Mouse (Mus musculus): ENCODE results near the gene Gm12117.

Gm12117 gene

DNA sequence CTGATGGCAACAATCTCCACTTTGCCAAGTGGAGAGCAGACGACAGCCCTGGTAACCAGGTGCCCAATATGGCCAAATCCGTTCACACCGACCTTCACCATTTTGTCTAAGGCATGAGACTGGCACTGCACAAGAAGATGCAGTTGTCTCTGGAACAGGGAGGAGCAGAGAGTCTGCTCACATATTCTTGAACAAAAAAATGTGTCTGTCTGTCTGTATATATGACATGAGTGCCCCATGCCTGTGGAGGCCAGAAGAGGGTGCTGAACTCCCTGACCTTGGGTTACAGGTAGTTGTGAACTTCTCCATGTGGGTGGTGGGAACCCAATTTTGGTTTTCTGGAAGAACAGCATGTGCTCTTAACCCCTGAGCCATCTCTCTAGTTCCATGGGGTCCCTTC lies at the start of gene Gm12117:
Gm12117 (minus strand) TSS at position 101 of the 400 bp plus-strand sequence.
- DNase-seq, result no peak

GRCm38 (mm10) chr11:33319006-33319611 lies 42.6 kb upstream of the Gm12117 start:
- DNase-seq, result no peak

DNA sequence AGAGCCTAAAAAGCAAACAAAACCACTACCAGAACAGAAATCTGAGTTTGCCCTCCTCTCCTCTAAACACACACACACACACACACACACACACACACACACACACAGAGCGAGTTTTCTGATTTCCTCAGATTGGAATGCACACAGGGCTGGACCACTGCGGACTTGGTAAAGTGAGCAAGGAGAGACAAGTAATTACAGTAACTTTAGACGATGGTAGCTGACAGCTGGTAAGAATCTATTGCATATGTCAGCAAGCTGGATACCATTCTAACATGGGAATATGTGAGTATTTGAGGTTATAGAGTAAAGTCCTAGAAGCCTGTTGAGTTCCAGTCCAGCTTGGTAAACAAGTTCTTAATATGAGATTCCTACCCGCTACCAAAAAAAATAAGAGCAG lies 33.0 kb upstream of the Gm12117 start:
- no peak for DNase-seq

GRCm38 (mm10) chr11:33300859-33301258 lies 24.3 kb upstream of the Gm12117 start:
- DNase-seq, result no peak

GRCm38 (mm10) chr11:33299371-33299770 lies 22.8 kb upstream of the Gm12117 start:
- DNase-seq, result no peak

- DNase-seq, result no peak
These were observed 20.6 kb upstream of the Gm12117 start for GRCm38 (mm10) chr11:33297121-33297520.

GRCm38 (mm10) chr11:33295422-33295821 lies 18.9 kb upstream of the Gm12117 start:
- DNase-seq, result no peak

- no peak for DNase-seq
These were observed 17.5 kb upstream of the Gm12117 start for GRCm38 (mm10) chr11:33294063-33294462.

DNA sequence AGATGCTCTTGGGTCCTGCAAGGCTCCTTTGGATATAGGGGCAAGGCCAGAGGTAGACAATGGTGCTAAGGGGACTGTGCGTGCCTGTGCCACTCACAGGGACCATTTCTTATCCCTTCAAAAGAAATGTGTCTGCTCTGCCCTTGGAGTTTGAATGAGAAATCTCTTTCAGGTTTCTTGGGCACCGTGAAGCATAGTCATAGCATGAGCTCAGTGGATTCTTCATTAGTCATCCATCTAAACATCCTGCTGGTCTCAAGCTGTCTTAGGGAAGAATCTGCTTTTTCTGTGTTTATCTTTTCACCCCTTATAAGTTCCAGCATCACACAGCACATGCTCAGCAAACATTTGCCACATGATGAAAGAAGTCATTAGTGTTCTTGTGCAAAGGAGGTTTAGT lies 2.0 kb upstream of the Gm12117 start:
- DNase-seq, result no peak

DNA sequence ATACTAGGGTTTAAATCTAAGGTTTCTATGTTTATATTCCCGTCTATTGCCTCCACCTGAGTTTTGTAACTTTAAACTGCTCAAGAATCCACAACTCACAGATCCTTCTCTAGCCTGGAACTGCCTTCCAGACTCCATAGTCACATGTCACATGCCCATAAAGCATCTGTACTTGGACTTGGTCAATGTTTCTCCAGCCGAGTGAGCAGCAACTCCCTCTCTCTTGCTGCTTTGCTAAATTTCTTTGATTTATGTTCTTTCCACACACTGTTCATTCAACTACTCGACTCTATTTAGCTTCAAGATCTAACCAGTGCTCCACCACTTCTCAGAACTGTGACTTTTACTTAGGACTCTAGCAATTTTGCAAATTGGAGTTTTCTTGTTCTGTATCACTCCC lies 1.7 kb downstream of the Gm12117 start:
- no peak for DNase-seq

DNA sequence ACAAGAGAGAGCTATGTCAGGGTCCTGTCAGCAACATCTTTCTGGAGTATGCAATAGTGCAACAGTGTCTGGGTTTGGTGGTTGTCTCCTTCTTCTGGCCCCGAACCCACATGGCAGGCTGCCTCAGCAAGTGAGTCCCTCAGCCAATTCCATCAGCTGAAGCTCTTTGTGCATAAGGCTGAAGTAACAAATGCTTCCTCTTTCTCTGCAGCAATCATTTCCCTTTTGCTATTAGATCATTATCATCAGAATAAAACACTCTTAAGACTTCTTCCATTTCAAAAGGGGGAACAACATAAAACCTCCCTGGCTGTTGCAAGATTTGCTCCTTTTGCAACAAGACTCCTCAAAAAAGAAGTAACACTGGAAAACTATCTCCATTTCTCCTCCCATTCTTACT lies 2.2 kb downstream of the Gm12117 start:
- no peak for DNase-seq

DNA sequence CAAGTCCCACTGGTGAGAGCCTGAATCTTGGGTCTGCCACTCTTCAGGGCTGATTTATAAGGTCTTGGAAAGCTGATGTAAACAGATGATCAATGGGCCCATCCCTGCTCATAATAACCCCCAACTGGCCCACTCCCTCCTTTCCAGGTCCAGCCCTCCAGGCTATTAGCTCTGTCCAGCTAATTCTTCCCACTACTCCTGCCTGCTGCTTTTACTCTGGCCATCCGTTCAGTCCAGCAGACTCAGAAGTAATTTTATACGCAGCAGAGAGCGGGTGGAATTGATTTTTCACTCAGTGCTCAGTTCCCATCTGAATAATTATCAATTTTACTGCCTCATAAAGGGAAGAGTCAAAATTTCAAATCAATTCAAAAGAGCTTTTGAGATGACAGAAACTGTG lies 36.2 kb downstream of the Gm12117 start:
- DNase-seq, result no peak

DNA sequence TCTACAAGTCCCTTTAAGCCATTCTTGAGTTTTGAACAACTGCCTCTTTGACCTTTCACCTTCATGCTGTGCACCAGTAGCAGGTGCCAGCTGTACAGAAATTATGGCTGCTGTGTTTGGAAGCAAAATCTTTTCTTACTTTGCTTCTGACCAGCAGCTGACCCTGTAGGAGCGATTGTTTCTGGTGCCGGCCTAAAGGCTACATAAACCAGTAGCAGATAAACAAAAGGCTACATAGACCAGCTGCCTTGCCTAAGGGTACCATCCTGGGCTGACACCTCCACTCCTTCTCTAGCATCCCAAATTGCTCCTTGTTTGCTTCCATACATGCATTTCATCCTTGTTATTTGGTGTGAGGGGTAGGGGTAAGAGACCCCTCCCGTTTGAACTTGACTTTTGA lies 42.4 kb downstream of the Gm12117 start:
- DNase-seq, result no peak

GRCm38 (mm10) chr11:33232056-33232455 lies 44.5 kb downstream of the Gm12117 start:
- DNase-seq, result no peak

DNA sequence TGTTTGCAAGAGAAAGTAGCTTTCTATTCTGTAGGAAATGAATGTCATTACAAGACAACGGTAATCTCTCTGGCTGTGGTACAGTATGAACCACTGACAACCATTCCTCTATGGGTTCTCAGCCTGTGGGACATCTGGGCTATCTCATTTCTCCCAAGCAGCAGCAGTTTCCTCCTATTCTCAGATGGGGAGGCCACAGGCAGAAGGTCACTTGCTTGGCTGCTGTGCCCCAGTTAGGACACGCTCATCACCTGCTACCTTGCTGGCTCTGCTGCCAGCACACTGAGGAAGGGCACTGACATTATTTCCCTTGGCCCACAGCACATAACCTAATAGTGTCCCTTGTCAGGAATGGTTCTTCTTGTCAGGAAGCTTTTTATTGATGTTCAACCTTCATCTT lies 48.4 kb downstream of the Gm12117 start:
- DNase-seq, result no peak

DNA sequence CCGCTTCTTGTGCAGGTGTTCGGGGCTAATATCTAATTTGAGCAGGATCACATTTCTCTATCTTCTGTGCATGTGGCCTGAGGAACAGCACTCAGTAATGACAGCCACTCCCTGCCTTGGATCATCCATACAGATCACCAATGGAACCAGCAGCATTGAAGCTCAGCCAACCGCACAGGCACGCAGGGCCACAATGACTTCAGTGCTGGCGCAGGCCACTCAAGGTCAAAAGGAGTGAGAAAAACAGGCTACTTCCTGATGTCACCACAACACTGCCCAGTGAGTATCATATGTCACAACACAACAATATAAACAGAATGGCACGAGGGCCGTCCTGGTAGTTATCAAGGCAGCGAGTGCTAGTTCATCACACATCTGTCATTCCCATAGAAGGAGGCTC lies 50.0 kb downstream of the Gm12117 start:
- no peak for DNase-seq

Measured in thymus, postnatal 4 days (tissue).